ENCODE assay signal across 10 mouse cellular contexts in the genomic region with DNA sequence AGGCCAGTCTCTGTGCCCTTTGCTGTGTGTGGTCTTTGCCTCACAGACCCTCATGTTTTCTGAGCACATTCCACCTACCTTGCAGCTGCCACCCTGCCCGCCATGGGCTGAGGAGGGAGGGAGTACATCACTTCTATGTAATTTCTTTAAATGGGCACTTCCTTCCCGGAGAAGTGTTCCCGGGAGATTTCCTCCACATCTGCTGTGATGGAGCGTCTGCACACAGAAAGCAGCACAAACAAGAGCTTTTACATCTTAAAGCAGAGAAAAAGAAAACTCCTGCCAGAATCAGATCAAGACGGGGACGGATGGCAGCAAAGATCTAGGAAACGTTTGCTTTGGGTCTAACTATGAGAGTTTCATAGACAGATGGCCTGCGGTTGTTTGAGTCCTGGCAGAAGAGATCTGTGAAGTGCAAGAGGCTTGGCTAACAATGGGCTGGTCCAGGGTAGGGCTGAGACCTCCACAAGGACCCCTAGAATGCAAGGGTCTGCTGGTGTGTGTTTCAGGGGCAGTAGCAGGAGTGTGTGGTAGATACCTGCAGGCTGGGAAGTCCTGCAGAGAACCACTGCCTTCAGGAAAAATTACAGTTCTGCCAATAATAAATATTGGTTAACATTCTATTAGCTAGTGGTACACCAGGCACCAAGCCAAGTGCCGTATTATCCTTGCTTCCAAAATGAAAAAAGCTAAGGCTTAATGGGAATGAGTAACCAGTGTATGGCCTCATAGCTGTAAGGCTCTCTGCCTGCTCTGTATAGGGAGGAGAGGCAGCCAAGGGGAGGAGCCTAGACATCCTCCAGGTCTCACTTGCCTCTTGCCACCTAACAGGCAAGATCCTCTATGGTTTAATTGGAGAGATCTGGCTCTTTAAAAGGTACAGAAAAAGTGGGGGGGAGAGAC. TPM values are rescaled to one million over a fixed set of nuclear protein-coding genes. Genes with fewer than 3 reads are reported as not detected.
DNase-seq lines count a peak whose midpoint lies in the region; ATAC-seq and TF ChIP-seq lines count a peak whose summit lies in the region.
"Had no signal": no experiment of that assay in that cellular context is flagged by ENCODE, and none has a peak within 500 bp of the region (broad histone marks: within the 10 kb centered on the region; RNA-seq: fewer than 3 reads in every experiment).

No protein-coding gene starts in this region.

- no peak for DNase-seq in heart, adult 18-20 months
- peak; percentile 84 for DNase-seq in cerebellum, adult 11-12 months
- peak; percentile 57 for DNase-seq in midbrain, postnatal 0 days (ENCODE audit: low spot score)
- no peak for DNase-seq in embryo, embryonic 10 days (ENCODE audit: low spot score)
- no peak for DNase-seq in ovary, postnatal 36 days (ENCODE audit: low spot score)
- DNase-seq in adipocyte (ENCODE audit: low spot score): no peak

- no peaks in the 10 kb centered on the region for H3K27me3 ChIP-seq in heart, embryonic 12.5 days (replicated peaks)
- H3K27me3 ChIP-seq in forebrain, embryonic 16.5 days (replicated peaks; ENCODE audit: control insufficient read depth, insufficient read depth, low read length): no peaks in the 10 kb centered on the region
- no peaks in the 10 kb centered on the region for H3K27me3 ChIP-seq in midbrain, postnatal 0 days (ENCODE audit: insufficient read depth, low read length)
- H3K27me3 ChIP-seq: heart, embryonic 15.5 days had no signal

- H3K4me1 ChIP-seq in heart, embryonic 12.5 days (replicated peaks): peaks cover 20% of the 10 kb centered on the region
- H3K4me1 ChIP-seq in forebrain, embryonic 16.5 days (replicated peaks; ENCODE audit: control insufficient read depth, insufficient read depth, low read length): peaks cover 22% of the 10 kb centered on the region
- H3K4me1 ChIP-seq in midbrain, postnatal 0 days (ENCODE audit: insufficient read depth, low read length): no peaks in the 10 kb centered on the region

- no peak overlapping the region for H3K4me3 ChIP-seq in heart, embryonic 12.5 days
- H3K4me3 ChIP-seq in forebrain, embryonic 16.5 days (replicated peaks; ENCODE audit: low read length): no peak overlapping the region
- no peak overlapping the region for H3K4me3 ChIP-seq in midbrain, postnatal 0 days (ENCODE audit: low read depth, low read length)
- H3K4me3 ChIP-seq: heart, embryonic 15.5 days had no signal

- no peak overlapping the region for H3K27ac ChIP-seq in heart, embryonic 12.5 days (ENCODE audit: poor library complexity, severe bottlenecking)
- peak overlapping the region; percentile 77 for H3K27ac ChIP-seq in forebrain, embryonic 16.5 days (ENCODE audit: low read length)
- H3K27ac ChIP-seq in midbrain, postnatal 0 days (ENCODE audit: low read depth, low read length): no peak overlapping the region; the same call in 1 of the 2 replicates
- H3K27ac ChIP-seq: heart, embryonic 15.5 days; liver, embryonic 14.5 days had no signal

- no peak overlapping the region for H3K9ac ChIP-seq in heart, embryonic 12.5 days
- H3K9ac ChIP-seq in forebrain, embryonic 16.5 days (replicated peaks; ENCODE audit: low read depth, low read length): no peak overlapping the region
- peak overlapping the region; percentile 30; the same call in 1 of the 2 replicates for H3K9ac ChIP-seq in midbrain, postnatal 0 days (replicated peaks; ENCODE audit: low read length, poor library complexity, severe bottlenecking)
- H3K9ac ChIP-seq: heart, embryonic 15.5 days; liver, embryonic 14.5 days had no signal

- 0 out of 2 replicates have a peak, but pooled peaks have one; percentile 22 for ATAC-seq in heart, embryonic 12.5 days (ENCODE audit: insufficient number of reproducible peaks, low FRiP score)
- ATAC-seq in forebrain, embryonic 16.5 days: peak; percentile 71
- no peak for ATAC-seq in midbrain, postnatal 0 days (ENCODE audit: low FRiP score)

- no peaks in the 10 kb centered on the region for H3K9me3 ChIP-seq in heart, embryonic 12.5 days (replicated peaks)
- H3K9me3 ChIP-seq in forebrain, embryonic 16.5 days (ENCODE audit: control insufficient read depth, low read length): no peaks in the 10 kb centered on the region
- H3K9me3 ChIP-seq in midbrain, postnatal 0 days (ENCODE audit: low read length): no peaks in the 10 kb centered on the region
- H3K9me3 ChIP-seq: heart, embryonic 15.5 days had no signal

- TF ChIP-seq CTCF in midbrain, postnatal 0 days (IDR thresholded peaks at IDR 0.05): no peak

- no peak overlapping the region for H3K4me2 ChIP-seq in heart, embryonic 12.5 days
- no peak overlapping the region for H3K4me2 ChIP-seq in forebrain, embryonic 16.5 days (ENCODE audit: low read length)
- no peak overlapping the region for H3K4me2 ChIP-seq in midbrain, postnatal 0 days (ENCODE audit: low read depth, low read length, poor library complexity, severe bottlenecking)
- H3K4me2 ChIP-seq: heart, embryonic 15.5 days had no signal

- no peaks in the 10 kb centered on the region for H3K36me3 ChIP-seq in heart, embryonic 12.5 days
- no peaks in the 10 kb centered on the region for H3K36me3 ChIP-seq in forebrain, embryonic 16.5 days (ENCODE audit: control insufficient read depth, insufficient read depth)
- H3K36me3 ChIP-seq in midbrain, postnatal 0 days (ENCODE audit: insufficient read depth, low read length): no peaks in the 10 kb centered on the region
- H3K36me3 ChIP-seq: heart, embryonic 15.5 days had no signal

- 58% methylated on average over 9 of the region's 9 CpGs for WGBS in heart, embryonic 12.5 days
- WGBS in forebrain, embryonic 16.5 days: 33% methylated on average over 9 of the region's 9 CpGs
- WGBS in midbrain, postnatal 0 days: 44% methylated on average over 9 of the region's 9 CpGs

RNA-seq across cellular contexts. Expression of gene Myog, which starts 16.0 kb away (rescaled TPM):
- 1.2 and 2.1 TPM in 2 replicates for polyA plus RNA-seq in heart, embryonic 12.5 days (2016; fragmentation: Nextera tagmentation; extraction: Ambion mirVana)
- total RNA-seq in heart, adult 18-20 months (2021): not detected
- polyA plus RNA-seq in forebrain, embryonic 16.5 days (2015; fragmentation: Nextera tagmentation; extraction: Ambion mirVana): 0.32 TPM in 1 of 2 replicates, not detected in the other
- total RNA-seq in midbrain, postnatal 0 days (2014; rRNA removed): 0.11 and 0.19 TPM in 2 replicates
- polyA plus RNA-seq in midbrain, postnatal 0 days (2015; fragmentation: Nextera tagmentation; extraction: Ambion mirVana): not detected in 2 replicates

RNA-seq across cellular contexts. Expression of gene Adora1, which starts 38.5 kb away (rescaled TPM):
- 7.3 and 9.3 TPM in 2 replicates for polyA plus RNA-seq in heart, embryonic 12.5 days (2016; fragmentation: Nextera tagmentation; extraction: Ambion mirVana)
- total RNA-seq in heart, adult 18-20 months (2021): 10 to 100 TPM in 1 of 2 experiments, 1 to 10 TPM in 1; 7.1 to 12.8 TPM
- 21.3 and 21.5 TPM in 2 replicates for polyA plus RNA-seq in forebrain, embryonic 16.5 days (2015; fragmentation: Nextera tagmentation; extraction: Ambion mirVana)
- total RNA-seq in midbrain, postnatal 0 days (2014; rRNA removed): 45.1 and 54.2 TPM in 2 replicates
- polyA plus RNA-seq in midbrain, postnatal 0 days (2015; fragmentation: Nextera tagmentation; extraction: Ambion mirVana): 32.5 and 35.6 TPM in 2 replicates

RNA-seq across cellular contexts. Expression of gene Ppfia4, which starts 59.0 kb away (rescaled TPM):
- 17.1 and 17.3 TPM in 2 replicates for polyA plus RNA-seq in heart, embryonic 12.5 days (2016; fragmentation: Nextera tagmentation; extraction: Ambion mirVana)
- 1 to 10 TPM; 1.1 to 1.5 TPM for total RNA-seq in heart, adult 18-20 months (2021)
- 11.1 and 16.4 TPM in 2 replicates for polyA plus RNA-seq in forebrain, embryonic 16.5 days (2015; fragmentation: Nextera tagmentation; extraction: Ambion mirVana)
- total RNA-seq in midbrain, postnatal 0 days (2014; rRNA removed): 42.0 and 43.3 TPM in 2 replicates
- polyA plus RNA-seq in midbrain, postnatal 0 days (2015; fragmentation: Nextera tagmentation; extraction: Ambion mirVana): 28.7 and 29.1 TPM in 2 replicates

Comparison
In these comparisons a context has a peak if more than half of its experiments do, and no peak if none do; other contexts are left out.
1. DNase-seq: peak in cerebellum, adult 11-12 months (single experiment) and midbrain, postnatal 0 days (single experiment); none in heart, adult 18-20 months (0 of 2), embryo, embryonic 10 days (single experiment), ovary, postnatal 36 days (single experiment) and adipocyte (single experiment).